Mouse (Mus musculus): Measurements from ENCODE around the gene Tspan14. TPM values are rescaled to one million over a fixed set of nuclear protein-coding genes. Genes with fewer than 3 reads are reported as not detected.

Tspan14 gene
- 93.4 and 119 TPM in 2 replicates for total RNA-seq (2023)

DNA sequence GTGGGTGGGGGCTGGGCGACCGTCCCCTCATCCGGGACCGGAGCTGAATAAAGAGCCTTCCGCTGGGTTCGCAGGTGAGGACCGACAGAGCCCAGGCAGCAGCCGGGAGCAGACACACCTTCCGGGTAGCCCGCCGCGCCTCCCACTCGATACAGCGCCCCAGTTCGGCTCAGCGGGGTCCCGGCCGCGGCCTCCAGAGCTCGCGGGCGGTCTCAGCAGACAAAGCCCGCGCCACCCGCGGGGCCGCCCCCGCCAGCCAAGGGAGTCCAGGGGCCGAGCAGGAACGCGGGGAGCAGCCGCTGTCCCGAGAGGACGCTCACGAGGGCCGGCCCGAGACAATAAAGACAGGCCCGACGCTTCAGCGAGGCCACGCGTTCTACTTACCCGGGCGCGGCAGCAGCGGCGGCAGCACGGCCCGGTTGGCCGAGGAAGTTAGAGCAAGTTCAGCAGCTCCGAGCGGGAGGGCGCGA, at the start of gene Tspan14:
TSS of gene Tspan14 (minus strand) at position 416 of the 470 bp plus-strand sequence.

GRCm38 (mm10) chr14:41013630-41014613, 47.3 kb upstream of the Tspan14 start, which contains the start of gene Fam213a:
Gene Fam213a (minus strand): TSS chr14:41013788.

DNA sequence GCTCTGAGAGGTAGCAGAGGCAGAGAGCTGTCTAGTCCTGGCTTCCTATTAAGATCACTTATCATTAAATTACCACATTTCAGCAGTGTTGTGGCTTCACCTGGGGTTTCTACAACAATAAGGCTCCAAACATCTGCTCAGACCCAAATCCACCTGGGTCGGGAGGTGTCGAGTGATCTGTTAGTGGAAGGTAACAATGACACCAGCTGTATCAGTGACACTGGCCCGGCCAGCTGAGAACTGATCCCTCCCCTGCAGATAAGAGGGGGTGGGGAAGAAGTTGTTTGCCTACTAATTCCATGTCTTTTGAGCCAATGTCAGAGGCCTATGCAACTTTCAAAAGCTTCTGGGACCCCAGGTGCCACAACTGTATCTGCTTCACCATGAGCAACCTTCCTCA, 73.4 kb downstream of the Tspan14 start, which contains the start of gene Sh2d4b:
TSS of gene Sh2d4b (minus strand) at position 71 of the 400 bp plus-strand sequence.

Other genes starting within 250 kb of the Tspan14 start
- gene Sh2d4b, start 73.5 kb downstream of the Tspan14 start, total RNA-seq (2023): 2.2 and 3.5 TPM in 2 replicates
- 0.66 and 1.4 TPM in 2 replicates for gene Fam213a, start 47.0 kb upstream of the Tspan14 start, total RNA-seq (2023)
- not detected in 2 replicates for gene Dydc2, start 102.4 kb upstream of the Tspan14 start, total RNA-seq (2023)
- gene Dydc1, start 106.1 kb upstream of the Tspan14 start, total RNA-seq (2023): not detected in 2 replicates
- gene Mat1a, start 138.2 kb upstream of the Tspan14 start, total RNA-seq (2023): not detected in 2 replicates
- not detected in 2 replicates for gene Sftpa1, start 165.0 kb upstream of the Tspan14 start, total RNA-seq (2023)
- gene Mbl1, start 184.7 kb upstream of the Tspan14 start, total RNA-seq (2023): not detected in 2 replicates
- gene Sftpd, start 218.3 kb upstream of the Tspan14 start, total RNA-seq (2023): not detected in 2 replicates

Measured in neutrophil, adult 65 days (primary cell).